Mouse (Mus musculus) CH12.LX (cell line): Measurements from ENCODE around the gene Dcst1.

ENCODE experiments used
- BHLHE40 ChIP-seq: IDR thresholded peaks from 2 replicates; pipeline ENCODE4 v1.6.1; 2011; ENCODE audit warnings: mild to moderate bottlenecking, low read depth, low read length, improper control_type of control experiment
- CHD2 ChIP-seq: IDR thresholded peaks from 2 replicates; pipeline ENCODE4 v1.6.1; 2011; ENCODE audit warnings: low read length, improper control_type of control experiment
- CTCF ChIP-seq, 2 experiments: IDR thresholded peaks in 1 of 2; conservative IDR thresholded peaks in 1 of 2; 2 replicates each; pipeline ENCODE4 v1.5.1; 2011 to 2012; ENCODE audit warnings: low read depth in 2 of 2, low read length in 2 of 2, improper control_type of control experiment in 1 of 2, inconsistent platforms in 1 of 2, mild to moderate bottlenecking in 1 of 2, moderate library complexity in 1 of 2
- EP300 ChIP-seq: IDR thresholded peaks from 2 replicates; pipeline ENCODE4 v1.6.1; 2011; ENCODE audit warnings: low read length, improper control_type of control experiment
- ETS1 ChIP-seq: conservative IDR thresholded peaks from 2 replicates; pipeline ENCODE4 v1.6.1; 2012; ENCODE audit warnings: low read depth, mild to moderate bottlenecking, inconsistent platforms, low read length, improper control_type of control experiment, moderate library complexity
- HCFC1 ChIP-seq: IDR thresholded peaks from 2 replicates; pipeline ENCODE4 v1.6.1; 2012; ENCODE audit warnings: low read depth, mild to moderate bottlenecking, inconsistent platforms, low read length, improper control_type of control experiment
- KAT2A ChIP-seq: IDR thresholded peaks from 2 replicates; pipeline ENCODE4 v1.6.1; 2012; ENCODE audit warnings: low read length, improper control_type of control experiment, inconsistent platforms; ENCODE audit not compliant: insufficient replicate concordance
- MXI1 ChIP-seq: IDR thresholded peaks from 2 replicates; pipeline ENCODE4 v1.6.1; 2011; ENCODE audit warnings: mild to moderate bottlenecking, low read depth, low read length, improper control_type of control experiment
- POLR2A ChIP-seq: IDR thresholded peaks from 2 replicates; pipeline ENCODE4 v1.6.1; 2011; ENCODE audit warnings: low read depth, mild to moderate bottlenecking, improper control_type of control experiment, low read length
- RAD21 ChIP-seq: IDR thresholded peaks from 2 replicates; pipeline ENCODE4 v1.6.1; 2011; ENCODE audit warnings: low read depth, mild to moderate bottlenecking, low read length, improper control_type of control experiment, moderate library complexity
- UBTF ChIP-seq: IDR thresholded peaks from 2 replicates; pipeline ENCODE4 v1.6.1; 2012; ENCODE audit warnings: low read depth, mild to moderate bottlenecking, inconsistent platforms, low read length, improper control_type of control experiment, moderate library complexity
- USF1 ChIP-seq: IDR thresholded peaks from 2 replicates; pipeline ENCODE4 v1.6.1; 2014; ENCODE audit warnings: low read depth, mild to moderate bottlenecking, inconsistent platforms, low read length, improper control_type of control experiment
- USF2 ChIP-seq: conservative IDR thresholded peaks from 2 replicates; pipeline ENCODE4 v1.6.1; 2011; ENCODE audit warnings: low read depth, low read length, improper control_type of control experiment

DNA sequence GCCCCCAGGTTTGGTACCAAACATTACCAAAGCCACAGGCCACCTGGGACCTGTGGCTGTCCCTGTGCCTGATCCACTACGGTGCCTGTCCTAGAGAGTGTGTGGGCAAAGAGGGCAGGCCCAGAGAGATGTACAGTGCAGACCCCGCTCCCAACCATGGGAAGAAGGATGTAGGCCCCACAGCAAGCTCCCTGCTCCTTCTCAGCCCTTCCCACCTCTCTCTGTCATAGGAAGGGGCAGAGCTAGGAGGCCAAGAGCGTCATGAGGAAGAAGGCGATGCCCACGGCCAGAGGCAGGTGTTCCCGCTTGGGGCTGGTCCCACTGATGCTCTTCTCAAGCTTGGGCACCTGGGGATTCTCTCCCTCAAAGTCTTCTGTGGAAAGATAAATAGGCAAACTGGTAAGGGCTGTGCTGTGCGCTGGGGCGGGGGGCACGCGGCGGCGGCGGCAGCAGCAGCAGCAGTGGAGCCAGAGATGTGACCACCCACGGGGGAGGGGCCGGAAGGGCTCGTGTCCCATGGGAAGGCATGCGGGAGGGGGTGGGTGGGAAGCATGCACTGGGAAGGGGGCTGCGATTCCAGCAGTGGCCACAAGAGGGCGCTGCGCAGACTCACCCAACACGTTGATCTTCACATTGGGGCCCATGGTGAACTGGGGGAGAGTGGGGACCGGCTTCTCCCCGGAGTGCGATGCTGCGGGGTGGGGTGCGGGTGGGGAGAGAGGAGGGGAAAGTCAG lies 49.7 kb downstream of the Dcst1 start:
- TF ChIP-seq UBTF (no peak), EP300 (no peak), CHD2 (no peak; the same call in 1 of the 2 replicates), RAD21 (no peak; the same call in none of the 2 replicates), CTCF (conservative IDR thresholded peaks at IDR 0.05 in 1 of 2, IDR thresholded peaks at IDR 0.05 in 1 of 2; ENCODE audit: low read depth in 2 of 2, low read length in 2 of 2) (peak; percentile 60 to 72), BHLHE40 (peak; percentile 17; the same call in 1 of the 2 replicates), POLR2A (peak; percentile 36; the same call in 1 of the 2 replicates), MXI1 (peak; percentile 43; the same call in 1 of the 2 replicates), USF2 (no peak), USF1 (no peak), HCFC1 (no peak), ETS1 (no peak), KAT2A (no peak)
